In genomic region chr10:80084817-80085487, GRCm38 (mm10) we compare ENCODE assay signal across 7 mouse cellular contexts. TPM values are rescaled to one million over a fixed set of nuclear protein-coding genes. Genes with fewer than 3 reads are reported as not detected.
DNase-seq lines count a peak whose midpoint lies in the region; ATAC-seq and TF ChIP-seq lines count a peak whose summit lies in the region.

No protein-coding gene starts in this region.

- no peaks in the 10 kb centered on the region for H3K9me3 ChIP-seq in embryonic facial prominence, embryonic 14.5 days (ENCODE audit: control insufficient read depth, low read length)

- H3K4me3 ChIP-seq in left cerebral cortex, adult 2 months, result no peak overlapping the region
- H3K4me3 ChIP-seq in embryonic facial prominence, embryonic 14.5 days (ENCODE audit: low read depth, low read length), result no peak overlapping the region
- no peak overlapping the region for H3K4me3 ChIP-seq in olfactory bulb, adult 2 months (ENCODE audit: insufficient read depth, low read depth, low read length)

- H3K27ac ChIP-seq in left cerebral cortex, adult 2 months, result peak overlapping the region; percentile 28; the same call in 1 of the 2 replicates
- H3K27ac ChIP-seq in embryonic facial prominence, embryonic 14.5 days (replicated peaks; ENCODE audit: low read depth, low read length), result 0 out of 2 replicates have a peak overlapping the region, but pooled peaks have one; percentile 6
- H3K27ac ChIP-seq in olfactory bulb, adult 2 months (ENCODE audit: insufficient read depth, low read depth, low read length), result peak overlapping the region; percentile 59; the same call in 1 of the 2 replicates

- no peak for TF ChIP-seq POLR2A in olfactory bulb, adult 2 months (IDR thresholded peaks at IDR 0.05; ENCODE audit: insufficient read depth, low read depth, low read length)

- 70% methylated on average over 8 of the region's 9 CpGs for WGBS in embryonic facial prominence, embryonic 14.5 days
- WGBS in olfactory bulb, adult 2 months, result 38% methylated on average over 9 of the region's 9 CpGs

- intact Hi-C loops in left cerebral cortex, adult 2 months (cut with DNase I), result no loop called here

- no peaks in the 10 kb centered on the region for H3K27me3 ChIP-seq in embryonic facial prominence, embryonic 14.5 days (replicated peaks; ENCODE audit: control insufficient read depth, insufficient read depth, low read length)

- H3K4me1 ChIP-seq in embryonic facial prominence, embryonic 14.5 days (ENCODE audit: control insufficient read depth, insufficient read depth, low read length), result no peaks in the 10 kb centered on the region
- H3K4me1 ChIP-seq in olfactory bulb, adult 2 months (ENCODE audit: control insufficient read depth, insufficient read depth, low read length), result peaks cover 24% of the 10 kb centered on the region

- no peak for ATAC-seq in embryonic facial prominence, embryonic 14.5 days (ENCODE audit: low read depth)

- peaks cover 51% of the 10 kb centered on the region for H3K36me3 ChIP-seq in embryonic facial prominence, embryonic 14.5 days (ENCODE audit: control insufficient read depth, insufficient read depth, low read length)

- no peak overlapping the region for H3K9ac ChIP-seq in embryonic facial prominence, embryonic 14.5 days (ENCODE audit: low read depth, low read length)

- no peak overlapping the region for H3K4me2 ChIP-seq in embryonic facial prominence, embryonic 14.5 days (ENCODE audit: low read depth, low read length)

- no peak for DNase-seq in left cerebral cortex, adult 2 months (ENCODE audit: extremely low spot score in 1 of 2, low spot score in 2 of 2)
- no peak for DNase-seq in left cerebral cortex, adult 11 months (ENCODE audit: low spot score)
- DNase-seq in embryonic facial prominence, embryonic 14.5 days (ENCODE audit: low spot score), result peak; percentile 51
- DNase-seq in kidney, adult 18-20 months, result peak; percentile 56
- DNase-seq in urinary bladder, postnatal 4 days (ENCODE audit: low spot score in 2 of 2), result no peak
- DNase-seq in spleen, postnatal 10 days (ENCODE audit: low spot score in 2 of 2), result no peak

- TF ChIP-seq CTCF in left cerebral cortex, adult 2 months (IDR thresholded peaks at IDR 0.05), result no peak
- TF ChIP-seq CTCF in olfactory bulb, adult 2 months (IDR thresholded peaks at IDR 0.05; ENCODE audit: insufficient read depth, low read depth, low read length), result no peak

RNA-seq across cellular contexts. Expression of gene Sbno2, which starts 20.4 kb away (rescaled TPM):
- 10 to 100 TPM; 21.4 to 22.1 TPM for total RNA-seq in left cerebral cortex, adult 2 months (2021)
- 12.8 and 14.1 TPM in 2 replicates for polyA plus RNA-seq in embryonic facial prominence, embryonic 14.5 days (2014; fragmentation: Nextera tagmentation; extraction: Ambion mirVana)
- not detected in 2 replicates for polyA plus RNA-seq in olfactory bulb, adult 2 months (2012; ENCODE audit: insufficient read depth, insufficient read length, low replicate concordance, missing spikeins)

RNA-seq across cellular contexts. Expression of gene Stk11, which starts 30.7 kb away (rescaled TPM):
- total RNA-seq in left cerebral cortex, adult 2 months (2021), result 100 to 1,000 TPM; 102 to 106 TPM
- polyA plus RNA-seq in embryonic facial prominence, embryonic 14.5 days (2014; fragmentation: Nextera tagmentation; extraction: Ambion mirVana), result 32.6 and 32.7 TPM in 2 replicates
- polyA plus RNA-seq in olfactory bulb, adult 2 months (2012; ENCODE audit: insufficient read depth, insufficient read length, low replicate concordance, missing spikeins), result not detected in 2 replicates

RNA-seq across cellular contexts. Expression of gene Gpx4, which starts 38.0 kb away (rescaled TPM):
- 100 to 1,000 TPM; 494 to 526 TPM for total RNA-seq in left cerebral cortex, adult 2 months (2021)
- polyA plus RNA-seq in embryonic facial prominence, embryonic 14.5 days (2014; fragmentation: Nextera tagmentation; extraction: Ambion mirVana), result 505 and 517 TPM in 2 replicates
- polyA plus RNA-seq in olfactory bulb, adult 2 months (2012; ENCODE audit: insufficient read depth, insufficient read length, low replicate concordance, missing spikeins), result not detected in 2 replicates

RNA-seq across cellular contexts. Expression of gene Polr2e, which starts 45.4 kb away (rescaled TPM):
- total RNA-seq in left cerebral cortex, adult 2 months (2021), result 10 to 100 TPM; 73.0 to 76.0 TPM
- polyA plus RNA-seq in embryonic facial prominence, embryonic 14.5 days (2014; fragmentation: Nextera tagmentation; extraction: Ambion mirVana), result 207 and 227 TPM in 2 replicates
- polyA plus RNA-seq in olfactory bulb, adult 2 months (2012; ENCODE audit: insufficient read depth, insufficient read length, low replicate concordance, missing spikeins), result not detected in 2 replicates

RNA-seq across cellular contexts. Expression of gene Atp5d, which starts 53.5 kb away (rescaled TPM):
- 100 to 1,000 TPM; 356 to 366 TPM for total RNA-seq in left cerebral cortex, adult 2 months (2021)
- 474 and 475 TPM in 2 replicates for polyA plus RNA-seq in embryonic facial prominence, embryonic 14.5 days (2014; fragmentation: Nextera tagmentation; extraction: Ambion mirVana)
- not detected in 2 replicates for polyA plus RNA-seq in olfactory bulb, adult 2 months (2012; ENCODE audit: insufficient read depth, insufficient read length, low replicate concordance, missing spikeins)

Comparison
In these comparisons a context has a peak if more than half of its experiments do, and no peak if none do; other contexts are left out.
1. DNase-seq: peak in embryonic facial prominence, embryonic 14.5 days (single experiment) and kidney, adult 18-20 months (single experiment); none in left cerebral cortex, adult 2 months (0 of 2), left cerebral cortex, adult 11 months (single experiment), urinary bladder, postnatal 4 days (0 of 2) and spleen, postnatal 10 days (0 of 2).
2. H3K27ac ChIP-seq: peak in every context shown above with its lines; median percentile 59 in olfactory bulb, adult 2 months; 28 in left cerebral cortex, adult 2 months; 6 in embryonic facial prominence, embryonic 14.5 days.
3. RNA of gene Gpx4, which starts 38.0 kb away (polyA plus RNA-seq): 505 to 517 TPM in embryonic facial prominence, embryonic 14.5 days; not detected in olfactory bulb, adult 2 months; every median in the first group is over 100 times any median in the second.